26 mouse cellular contexts compared by ENCODE assay signal in genomic region chr5:118260642-118261041, GRCm38 (mm10). TPM values are rescaled to one million over a fixed set of nuclear protein-coding genes. Genes with fewer than 3 reads are reported as not detected.
DNase-seq lines count a peak whose midpoint lies in the region; ATAC-seq and TF ChIP-seq lines count a peak whose summit lies in the region.
"Had no signal": no experiment of that assay in that cellular context is flagged by ENCODE, and none has a peak within 500 bp of the region (broad histone marks: within the 10 kb centered on the region; RNA-seq: fewer than 3 reads in every experiment).

No protein-coding gene starts in this region.

- no peaks in the 10 kb centered on the region for H3K27me3 ChIP-seq in cerebellum, adult 2 months (ENCODE audit: control insufficient read depth, insufficient read depth, low read length)
- no peaks in the 10 kb centered on the region for H3K27me3 ChIP-seq in forebrain, embryonic 12.5 days
- no peaks in the 10 kb centered on the region for H3K27me3 ChIP-seq in forebrain, embryonic 15.5 days
- H3K27me3 ChIP-seq: embryonic facial prominence, embryonic 13.5 days; forebrain, embryonic 13.5 days; hindbrain, embryonic 12.5 days; hindbrain, embryonic 15.5 days had no signal

- H3K9me3 ChIP-seq in forebrain, embryonic 12.5 days = no peaks in the 10 kb centered on the region
- H3K9me3 ChIP-seq in forebrain, embryonic 15.5 days = no peaks in the 10 kb centered on the region
- H3K9me3 ChIP-seq: embryonic facial prominence, embryonic 10.5 days; embryonic facial prominence, embryonic 13.5 days; forebrain, embryonic 13.5 days; hindbrain, embryonic 12.5 days; hindbrain, embryonic 15.5 days had no signal

- peaks cover 75% of the 10 kb centered on the region for H3K36me3 ChIP-seq in forebrain, embryonic 12.5 days (replicated peaks)
- H3K36me3 ChIP-seq in forebrain, embryonic 15.5 days = peaks cover 48% of the 10 kb centered on the region

- ATAC-seq in cerebellum, adult (ENCODE audit: insufficient number of reproducible peaks, low FRiP score, low TSS enrichment) = no peak
- no peak for ATAC-seq in forebrain, embryonic 12.5 days (ENCODE audit: low FRiP score)
- no peak for ATAC-seq in forebrain, embryonic 15.5 days (replicated peaks)
- ATAC-seq: activated CD4-positive, CD25-positive, alpha-beta regulatory T cell, adult 4 months; CD4-positive, CD25-positive, alpha-beta regulatory T cell, adult 4 months; forebrain, embryonic 13.5 days; forebrain, postnatal 0 days; intestine, postnatal 0 days had no signal

- 53% methylated on average over 11 of the region's 11 CpGs for WGBS in cerebellum, adult 2 months
- 93% methylated on average over 11 of the region's 11 CpGs for WGBS in forebrain, embryonic 12.5 days
- WGBS in forebrain, embryonic 15.5 days = 93% methylated on average over 11 of the region's 11 CpGs

- H3K4me1 ChIP-seq in cerebellum, adult 2 months (ENCODE audit: control insufficient read depth, insufficient read depth, low read length) = peaks cover 19% of the 10 kb centered on the region
- 0 out of 2 replicates have a peak, but pooled peaks cover 6% of the 10 kb centered on the region for H3K4me1 ChIP-seq in forebrain, embryonic 12.5 days
- peaks cover 10% of the 10 kb centered on the region for H3K4me1 ChIP-seq in forebrain, embryonic 15.5 days

- no peak for TF ChIP-seq CTCF in cerebellum, adult 2 months (IDR thresholded peaks at IDR 0.05; ENCODE audit: borderline replicate concordance, insufficient read depth, low read depth, low read length)

- no peak overlapping the region for H3K4me2 ChIP-seq in forebrain, embryonic 12.5 days
- no peak overlapping the region for H3K4me2 ChIP-seq in forebrain, embryonic 15.5 days (replicated peaks)
- H3K4me2 ChIP-seq: embryonic facial prominence, embryonic 13.5 days; forebrain, embryonic 13.5 days; heart, embryonic 11.5 days; hindbrain, embryonic 12.5 days; hindbrain, embryonic 15.5 days had no signal

- no peak overlapping the region for H3K4me3 ChIP-seq in cerebellum, adult 2 months (replicated peaks; ENCODE audit: insufficient read depth, low read depth, low read length)
- no peak overlapping the region for H3K4me3 ChIP-seq in forebrain, embryonic 12.5 days (replicated peaks)
- H3K4me3 ChIP-seq in forebrain, embryonic 15.5 days = no peak overlapping the region
- H3K4me3 ChIP-seq: embryonic facial prominence, embryonic 10.5 days; embryonic facial prominence, embryonic 13.5 days; erythroblast, embryonic 14.5 days; forebrain, embryonic 13.5 days; gastrocnemius, adult 2 months; hindbrain, embryonic 12.5 days; hindbrain, embryonic 15.5 days had no signal

- no peak for TF ChIP-seq POLR2A in cerebellum, adult 2 months (IDR thresholded peaks at IDR 0.05; ENCODE audit: borderline replicate concordance, insufficient read depth, low read length)

- no peak overlapping the region for H3K27ac ChIP-seq in cerebellum, adult 2 months (ENCODE audit: insufficient read depth, low read length)
- H3K27ac ChIP-seq in forebrain, embryonic 12.5 days = no peak overlapping the region
- no peak overlapping the region for H3K27ac ChIP-seq in forebrain, embryonic 15.5 days (replicated peaks)
- H3K27ac ChIP-seq: embryonic facial prominence, embryonic 10.5 days; embryonic facial prominence, embryonic 13.5 days; forebrain, embryonic 13.5 days; gastrocnemius, adult 2 months; hindbrain, embryonic 12.5 days; hindbrain, embryonic 15.5 days had no signal

- no peak overlapping the region for H3K9ac ChIP-seq in forebrain, embryonic 12.5 days
- no peak overlapping the region for H3K9ac ChIP-seq in forebrain, embryonic 15.5 days (replicated peaks)
- H3K9ac ChIP-seq: embryonic facial prominence, embryonic 13.5 days; forebrain, embryonic 13.5 days; forebrain, postnatal 0 days; hindbrain, embryonic 12.5 days; hindbrain, embryonic 15.5 days had no signal

- peak; percentile 51 to 73 for DNase-seq in cerebellum, adult 2 months
- DNase-seq in cerebellum, adult 8-10 months = peak; percentile 39
- peak; percentile 72 for DNase-seq in cerebellum, adult 9-11 months
- DNase-seq in cerebellum, postnatal 25 days = peak; percentile 64 to 67
- no peak for DNase-seq in adrenal gland, postnatal 14 days
- DNase-seq: adrenal gland, adult 8-10 months; adrenal gland, postnatal 36 days; embryo, embryonic 11 days; forebrain, postnatal 0 days; gastrocnemius, adult 2 months; gastrocnemius, postnatal 14 days; heart, adult 11 months had no signal

RNA-seq across cellular contexts. Expression of gene 2410131K14Rik, which starts 15.6 kb away (rescaled TPM):
- polyA plus RNA-seq in cerebellum, adult 2 months (2012; rRNA removed) = 23.6 and 24.7 TPM in 2 replicates
- 13.2 and 13.7 TPM in 2 replicates for polyA plus RNA-seq in forebrain, embryonic 12.5 days (2016; fragmentation: Nextera tagmentation; extraction: Ambion mirVana)
- 7.6 and 8.7 TPM in 2 replicates for total RNA-seq in adrenal gland, postnatal 14 days (2021)
- 17.2 and 18.5 TPM in 2 replicates for polyA plus RNA-seq in forebrain, embryonic 15.5 days (2015; fragmentation: Nextera tagmentation; extraction: Ambion mirVana)
- polyA plus RNA-seq: erythroblast, embryonic 14.5 days had no signal

RNA-seq across cellular contexts. Expression of gene Rnft2, which starts 15.7 kb away (rescaled TPM):
- 53.8 and 63.7 TPM in 2 replicates for polyA plus RNA-seq in cerebellum, adult 2 months (2012; rRNA removed)
- 8.3 and 11.0 TPM in 2 replicates for polyA plus RNA-seq in forebrain, embryonic 12.5 days (2016; fragmentation: Nextera tagmentation; extraction: Ambion mirVana)
- 3.1 and 3.9 TPM in 2 replicates for total RNA-seq in adrenal gland, postnatal 14 days (2021)
- 8.5 and 9.5 TPM in 2 replicates for polyA plus RNA-seq in forebrain, embryonic 15.5 days (2015; fragmentation: Nextera tagmentation; extraction: Ambion mirVana)
- total RNA-seq: hematopoietic stem cell, adult 5-6 weeks had no signal
- polyA plus RNA-seq: CD4-positive, CD25-positive, alpha-beta regulatory T cell, adult 4 months; erythroblast, embryonic 14.5 days had no signal
